Mouse (Mus musculus) heart, embryonic 10.5 days (tissue): ENCODE measurements around the gene Moap1. TPM values are rescaled to one million over a fixed set of nuclear protein-coding genes. Genes with fewer than 3 reads are reported as not detected.

Experiments
- DNase-seq: peaks from one replicate; pipeline ENCODE4 v3.0.0-alpha.2; 2017; ENCODE audit warnings: low spot score
- H3K27ac ChIP-seq: fragments of 300-500 bp; sonication (generic); 2 replicates; pipeline ENCODE4 v1.5.1; 2016; ENCODE audit warnings: mild to moderate bottlenecking
- H3K27me3 ChIP-seq: fragments of 300-500 bp; sonication (generic); 2 replicates; pipeline ENCODE4 v1.6.1; 2016; ENCODE audit warnings: mild to moderate bottlenecking; ENCODE audit not compliant: poor library complexity, insufficient read depth, severe bottlenecking
- H3K36me3 ChIP-seq: fragments of 300-500 bp; sonication (generic); 2 replicates; pipeline ENCODE4 v1.6.1; 2016; ENCODE audit warnings: mild to moderate bottlenecking, moderate library complexity
- H3K4me1 ChIP-seq: fragments of 300-500 bp; sonication (generic); 2 replicates; pipeline ENCODE4 v1.6.1; 2016; ENCODE audit warnings: mild to moderate bottlenecking
- H3K4me3 ChIP-seq: fragments of 300-500 bp; sonication (generic); 2 replicates; pipeline ENCODE4 v1.5.1; 2016; ENCODE audit warnings: mild to moderate bottlenecking, moderate library complexity
- H3K9me3 ChIP-seq: fragments of 300-500 bp; sonication (generic); 2 replicates; pipeline ENCODE4 v1.6.1; 2016; ENCODE audit warnings: mild to moderate bottlenecking, moderate library complexity
- WGBS: fragments of 180-500 bp; shearing (Covaris S2); methylation state at CpG from one replicate; pipeline ENCODE4 v1.1.7; 2016; 5-methylcytosine and 5-hydroxymethylcytosine counted together
- polyA plus RNA-seq: library from polyadenylated mRNA; unstranded; fragments of >200 nt; fragmentation: Nextera tagmentation; extraction: Ambion mirVana; gene quantifications from 2 replicates; pipeline ENCODE4 v1.2.1, GENCODE M21; 2016

The Moap1 gene
- polyA plus RNA-seq, 1 experiment from 2014 or later, result 24.0 TPM

- no peak for DNase-seq
Observed at GRCm38 (mm10) chr12:102730798-102731619, 12.5 kb downstream of the Moap1 start.

DNA sequence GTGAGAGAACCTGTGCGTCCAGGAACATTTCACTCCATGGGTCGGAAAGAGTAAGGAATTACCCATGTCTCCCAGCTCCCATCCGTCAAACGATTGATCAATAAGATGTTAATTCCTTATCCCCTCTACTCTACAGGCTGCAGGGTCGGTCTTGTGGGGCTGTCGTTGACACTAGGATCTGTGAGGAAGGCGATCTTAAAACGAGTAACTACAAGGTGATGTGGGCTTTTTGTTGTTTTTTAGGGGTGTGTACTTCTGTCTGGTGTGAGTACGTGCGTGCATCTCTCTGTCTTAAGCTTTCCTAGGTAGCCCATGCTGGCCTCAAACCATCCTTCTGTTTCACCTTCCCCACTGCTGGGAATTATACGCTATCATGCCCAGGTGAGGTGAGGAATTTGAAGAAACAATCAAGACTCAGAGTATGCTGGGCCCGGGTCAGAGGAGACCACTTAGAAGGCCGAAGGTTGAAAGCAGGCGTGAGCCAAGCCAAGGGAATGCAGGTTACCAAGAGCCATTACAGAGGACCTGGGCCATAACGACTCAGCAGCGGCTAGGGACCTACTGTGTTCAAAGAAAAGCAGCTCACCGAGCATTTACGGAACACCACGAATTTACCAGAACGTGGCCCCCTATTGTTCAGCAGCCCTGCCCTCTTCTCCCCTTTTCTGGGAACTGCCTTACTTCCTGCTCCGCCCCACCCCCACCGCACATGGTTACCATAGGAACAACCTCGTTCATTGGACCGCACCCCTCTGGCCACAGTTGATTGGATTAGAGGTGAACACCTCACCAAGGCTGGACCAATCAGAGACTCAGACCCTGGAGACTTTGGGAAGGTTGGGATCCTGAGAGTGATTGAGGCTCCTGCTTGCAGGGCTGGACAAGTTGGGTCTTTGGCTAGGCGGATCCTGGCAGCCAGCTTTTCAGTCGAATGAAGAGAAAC lies 13.3 kb downstream of the Moap1 start:
- WGBS, result 38% methylated on average over 26 of the region's 26 CpGs
- Histone ChIP-seq H3K4me1 (peaks cover 24% of the 10 kb centered on the region), H3K27me3 (no peaks in the 10 kb centered on the region), H3K9me3 (no peaks in the 10 kb centered on the region), H3K36me3 (no peaks in the 10 kb centered on the region), H3K27ac (peak overlapping the region; percentile 82), H3K4me3 (peak overlapping the region; percentile 43)
- peak; percentile 94 for DNase-seq

More at GRCm38 (mm10) chr12:102730798-102731619, 12.5 kb downstream of the Moap1 start:
- H3K4me3 ChIP-seq, result peak overlapping the region; percentile 43; the same call in 1 of the 2 replicates
- no peaks in the 10 kb centered on the region for H3K36me3 ChIP-seq
- peak overlapping the region; percentile 82 for H3K27ac ChIP-seq
- no peaks in the 10 kb centered on the region for H3K9me3 ChIP-seq
- WGBS, result 38% methylated on average over 16 of the region's 16 CpGs
- H3K27me3 ChIP-seq, result no peaks in the 10 kb centered on the region
- H3K4me1 ChIP-seq, result peaks cover 24% of the 10 kb centered on the region

GRCm38 (mm10) chr12:102725761-102726175 lies 17.7 kb downstream of the Moap1 start:
- Histone ChIP-seq H3K9me3 (no peaks in the 10 kb centered on the region), H3K4me3 (no peak overlapping the region), H3K4me1 (peaks cover 18% of the 10 kb centered on the region), H3K27me3 (no peaks in the 10 kb centered on the region), H3K27ac (no peak overlapping the region), H3K36me3 (no peaks in the 10 kb centered on the region)
- WGBS, result 72% methylated on average over 7 of the region's 7 CpGs
- DNase-seq, result no peak

- no peak for DNase-seq
- H3K9me3 ChIP-seq, result no peaks in the 10 kb centered on the region
- 91% methylated on average over 6 of the region's 6 CpGs for WGBS
Observed at GRCm38 (mm10) chr12:102725146-102725545, 18.3 kb downstream of the Moap1 start.

DNA sequence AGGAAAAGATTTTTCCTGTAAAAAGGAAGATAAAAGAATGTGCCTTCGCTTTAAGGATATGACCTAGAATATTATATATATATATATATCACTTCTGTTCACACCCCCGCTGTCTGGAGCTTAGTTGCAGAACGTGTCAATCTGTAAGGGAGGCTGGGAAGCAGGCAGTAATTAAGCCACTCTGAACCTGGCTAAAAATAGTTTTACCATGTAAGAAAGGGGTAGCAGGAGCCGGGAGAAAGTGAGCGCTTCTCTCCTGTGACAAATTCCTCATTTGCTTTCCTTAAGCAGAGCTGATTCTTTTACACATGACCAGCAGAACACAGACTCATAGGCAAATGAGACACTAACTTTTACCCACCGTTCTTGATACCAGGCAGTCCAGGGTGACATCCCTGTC lies 19.6 kb downstream of the Moap1 start:
- no peak for DNase-seq
- no peak overlapping the region for H3K4me3 ChIP-seq
- no peak overlapping the region for H3K27ac ChIP-seq
- H3K27me3 ChIP-seq, result no peaks in the 10 kb centered on the region
- H3K4me1 ChIP-seq, result peaks cover 4% of the 10 kb centered on the region
- no peaks in the 10 kb centered on the region for H3K36me3 ChIP-seq
- H3K9me3 ChIP-seq, result no peaks in the 10 kb centered on the region
- WGBS, result 50% methylated on average over 6 of the region's 6 CpGs

More at GRCm38 (mm10) chr12:102725146-102725545, 18.3 kb downstream of the Moap1 start:
- peaks cover 12% of the 10 kb centered on the region for H3K4me1 ChIP-seq
- no peaks in the 10 kb centered on the region for H3K27me3 ChIP-seq
- H3K4me3 ChIP-seq, result no peak overlapping the region
- H3K27ac ChIP-seq, result no peak overlapping the region
- H3K36me3 ChIP-seq, result no peaks in the 10 kb centered on the region

DNA sequence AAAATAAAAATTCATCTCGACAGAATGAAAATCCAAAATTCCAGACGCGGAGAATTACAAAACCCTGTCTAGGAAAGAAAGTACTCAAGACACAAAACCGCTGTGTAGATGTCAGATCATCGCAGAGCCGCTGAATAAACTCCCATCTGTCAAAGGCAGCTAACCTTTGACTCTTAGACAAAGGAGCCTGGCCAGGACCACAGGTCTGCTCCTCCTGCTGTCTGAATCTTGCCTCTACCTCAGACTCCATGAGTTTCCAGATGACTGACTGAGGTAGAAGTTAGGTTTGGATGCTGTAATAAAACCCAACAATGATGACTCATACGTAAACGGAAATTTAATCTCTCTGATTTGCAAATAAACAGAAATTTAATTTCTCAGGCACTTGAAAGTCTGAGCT lies 20.5 kb downstream of the Moap1 start:
- H3K27me3 ChIP-seq, result no peaks in the 10 kb centered on the region
- H3K27ac ChIP-seq, result no peak overlapping the region
- peaks cover 4% of the 10 kb centered on the region for H3K4me1 ChIP-seq
- no peak for DNase-seq
- no peaks in the 10 kb centered on the region for H3K36me3 ChIP-seq
- WGBS, result 76% methylated on average over 8 of the region's 8 CpGs
- H3K9me3 ChIP-seq, result no peaks in the 10 kb centered on the region
- H3K4me3 ChIP-seq, result no peak overlapping the region

GRCm38 (mm10) chr12:102722451-102722850 lies 21.0 kb downstream of the Moap1 start:
- Histone ChIP-seq H3K36me3 (no peaks in the 10 kb centered on the region), H3K9me3 (no peaks in the 10 kb centered on the region), H3K4me1 (peaks cover 8% of the 10 kb centered on the region), H3K4me3 (no peak overlapping the region), H3K27ac (no peak overlapping the region), H3K27me3 (no peaks in the 10 kb centered on the region)
- no peak for DNase-seq
- 58% methylated on average over 11 of the region's 11 CpGs for WGBS

GRCm38 (mm10) chr12:102719552-102720315 lies 23.7 kb downstream of the Moap1 start:
- 29% methylated on average over 13 of the region's 13 CpGs for WGBS
- Histone ChIP-seq H3K36me3 (no peaks in the 10 kb centered on the region), H3K9me3 (no peaks in the 10 kb centered on the region), H3K4me1 (peaks cover 9% of the 10 kb centered on the region), H3K27ac (no peak overlapping the region), H3K4me3 (no peak overlapping the region), H3K27me3 (no peaks in the 10 kb centered on the region)
- DNase-seq, result no peak

- Histone ChIP-seq H3K36me3 (no peaks in the 10 kb centered on the region), H3K4me1 (0 out of 2 replicates have a peak, but pooled peaks cover 5% of the 10 kb centered on the region), H3K4me3 (no peak overlapping the region), H3K27me3 (no peaks in the 10 kb centered on the region), H3K27ac (no peak overlapping the region), H3K9me3 (no peaks in the 10 kb centered on the region)
- no peak for DNase-seq
- WGBS, result 82% methylated on average over 10 of the region's 10 CpGs
Observed at GRCm38 (mm10) chr12:102714654-102715395, 28.6 kb downstream of the Moap1 start.

GRCm38 (mm10) chr12:102714116-102714515 lies 29.3 kb downstream of the Moap1 start:
- no peak for DNase-seq
- Histone ChIP-seq H3K9me3 (no peaks in the 10 kb centered on the region), H3K27me3 (no peaks in the 10 kb centered on the region), H3K4me3 (no peak overlapping the region), H3K4me1 (0 out of 2 replicates have a peak, but pooled peaks cover 5% of the 10 kb centered on the region), H3K27ac (no peak overlapping the region), H3K36me3 (no peaks in the 10 kb centered on the region)
- WGBS, result 69% methylated on average over 2 of the region's 2 CpGs

DNA sequence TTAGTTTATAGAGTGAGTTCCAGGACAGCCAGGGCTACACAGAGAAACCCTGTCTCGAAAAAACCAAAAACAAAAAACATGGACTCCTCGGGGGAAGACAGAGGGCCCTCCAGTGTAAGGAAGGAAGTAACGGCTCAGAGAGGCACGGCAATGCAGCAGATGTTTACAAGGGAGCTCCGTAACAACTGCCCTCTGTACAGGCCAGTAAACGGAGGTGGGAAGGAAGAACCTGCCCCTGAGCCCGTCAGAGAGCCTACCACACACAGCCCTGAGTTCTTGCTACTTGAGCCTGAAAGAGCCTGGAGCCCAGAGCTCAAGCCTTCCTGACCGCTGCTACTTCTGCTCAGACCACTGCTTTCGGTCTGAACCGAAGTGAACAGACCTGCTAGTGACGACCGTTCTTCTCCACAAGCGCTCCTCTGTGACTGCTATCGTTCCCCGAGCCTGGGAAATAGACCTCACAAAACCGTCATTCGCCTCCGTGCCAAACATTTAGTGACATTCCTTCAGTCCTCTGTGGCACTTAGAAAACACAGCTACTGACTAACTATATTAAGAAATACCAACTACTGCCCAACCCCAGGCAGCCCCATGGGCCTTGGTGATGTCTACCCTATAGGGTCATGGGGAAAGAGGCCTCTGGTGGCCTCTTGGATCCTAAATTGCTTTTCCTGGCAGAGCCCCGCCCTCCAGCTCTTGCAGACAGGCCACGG lies 30.2 kb downstream of the Moap1 start:
- H3K27me3 ChIP-seq, result no peaks in the 10 kb centered on the region
- H3K27ac ChIP-seq, result no peak overlapping the region
- WGBS, result 73% methylated on average over 20 of the region's 20 CpGs
- no peaks in the 10 kb centered on the region for H3K9me3 ChIP-seq
- H3K4me3 ChIP-seq, result no peak overlapping the region
- DNase-seq, result no peak
- no peaks in the 10 kb centered on the region for H3K36me3 ChIP-seq
- H3K4me1 ChIP-seq, result peaks cover 6% of the 10 kb centered on the region; the same call in 1 of the 2 replicates
